Mouse (Mus musculus) left cerebral cortex, adult 2 months (tissue): ENCODE measurements around the gene Hemgn. TPM values are rescaled to one million over a fixed set of nuclear protein-coding genes. Genes with fewer than 3 reads are reported as not detected.

ENCODE experiments used
- DNase-seq, 2 experiments: peaks; one replicate each; pipeline ENCODE4 v3.0.0; 2021 to 2022; ENCODE audit warnings: low spot score in 2 of 2, mixed read lengths in 1 of 2; ENCODE audit errors: extremely low spot score in 1 of 2
- H3K27ac ChIP-seq: fragments of 200-600 bp; 2 replicates; pipeline ENCODE4 v1.8.1; 2022
- H3K4me3 ChIP-seq: fragments of 200-600 bp; 2 replicates; pipeline ENCODE4 v1.8.1; 2022
- CTCF ChIP-seq: fragments of 200-600 bp; IDR thresholded peaks from 2 replicates; pipeline ENCODE4 v1.8.1; 2022; ENCODE audit warnings: antibody characterized with exemption, mild to moderate bottlenecking, moderate library complexity
- intact Hi-C: fragments of 180-260 bp; cut with DNase I; formaldehyde crosslinking; loops from one replicate; pipeline ENCODE4 v1.15.1; 2025
- total RNA-seq, 2 experiments: library from RNA; stranded (reverse); gene quantifications; 2 replicates each; pipeline ENCODE4 v1.2.3; 2021

The Hemgn gene
- total RNA-seq, 2 experiments from 2014 or later: not detected

DNA sequence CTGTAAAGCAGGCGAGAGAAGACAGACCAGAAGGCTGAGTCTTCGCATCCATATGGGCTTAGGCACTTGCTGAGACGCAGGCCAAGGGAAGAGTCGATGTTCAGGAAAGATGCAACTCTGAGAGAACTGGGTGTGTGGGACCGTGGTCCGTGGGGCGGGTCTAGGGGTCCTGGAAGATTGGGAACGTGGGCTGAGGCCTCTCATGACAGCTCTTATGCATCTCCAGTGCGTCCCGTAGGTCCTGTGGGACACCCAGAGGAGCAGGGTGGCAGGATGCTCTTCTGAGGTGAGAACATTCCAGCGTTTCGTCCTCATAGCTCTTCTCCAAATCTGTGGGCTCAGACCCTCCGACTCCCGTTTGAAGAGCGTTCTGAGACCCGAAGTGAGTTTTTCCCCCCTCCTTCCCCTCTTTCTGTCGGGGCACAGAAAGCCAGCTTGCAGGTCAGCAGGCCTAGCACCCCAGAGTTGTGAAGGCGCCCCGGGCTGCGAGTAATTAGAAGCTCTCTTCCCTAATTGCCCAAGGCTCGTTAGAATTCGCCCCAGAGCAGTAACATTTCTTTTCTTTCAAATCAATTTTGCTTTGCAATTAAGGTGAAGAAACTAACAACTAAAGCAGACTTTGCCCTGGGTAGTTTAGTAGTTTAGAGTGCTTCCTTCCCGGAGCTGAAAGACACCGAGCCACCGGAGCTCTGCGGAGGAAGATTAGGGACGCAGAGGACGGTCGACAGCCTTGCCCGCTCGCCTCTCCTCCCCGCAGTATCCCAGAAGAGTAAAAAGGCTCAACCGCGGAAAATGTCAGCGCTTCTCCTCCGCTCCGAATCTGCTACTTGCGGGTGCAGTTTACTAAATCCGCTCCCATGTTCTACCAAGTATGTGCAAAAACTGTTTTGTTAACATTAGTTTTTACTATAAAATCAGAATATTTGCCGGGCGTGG, 65.5 kb downstream of the Hemgn start:
- Histone ChIP-seq H3K4me3 (no peak overlapping the region), H3K27ac (no peak overlapping the region)
- intact Hi-C loops: loop anchor here (10.0 kb wide), 1 partner anchor 1643 kb away; no protein-coding TSS in a partner anchor
- no peak for DNase-seq
- TF ChIP-seq CTCF: no peak

DNA sequence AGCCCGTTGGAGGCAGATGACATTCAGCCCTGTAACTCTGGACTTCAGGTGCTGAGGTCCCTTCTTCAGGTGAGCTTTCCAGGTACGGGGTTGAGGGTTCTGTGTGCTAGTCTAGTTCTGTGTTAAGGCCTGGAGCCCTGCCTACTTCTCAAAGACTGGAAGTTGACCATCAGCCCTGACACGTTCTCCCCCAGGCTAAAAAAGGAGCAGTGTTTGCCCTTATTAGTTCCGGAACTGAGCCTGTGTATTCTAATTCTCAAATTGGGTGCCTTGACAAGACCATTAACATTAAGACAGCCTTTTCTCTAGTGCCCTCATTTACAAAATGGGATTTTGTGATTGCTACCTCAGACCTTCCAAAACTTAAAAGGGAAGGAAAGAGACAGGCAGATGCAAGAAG, 66.2 kb downstream of the Hemgn start:
- intact Hi-C loops: loop anchor here (10.0 kb wide), 1 partner anchor 1642 kb away; no protein-coding TSS in a partner anchor

DNA sequence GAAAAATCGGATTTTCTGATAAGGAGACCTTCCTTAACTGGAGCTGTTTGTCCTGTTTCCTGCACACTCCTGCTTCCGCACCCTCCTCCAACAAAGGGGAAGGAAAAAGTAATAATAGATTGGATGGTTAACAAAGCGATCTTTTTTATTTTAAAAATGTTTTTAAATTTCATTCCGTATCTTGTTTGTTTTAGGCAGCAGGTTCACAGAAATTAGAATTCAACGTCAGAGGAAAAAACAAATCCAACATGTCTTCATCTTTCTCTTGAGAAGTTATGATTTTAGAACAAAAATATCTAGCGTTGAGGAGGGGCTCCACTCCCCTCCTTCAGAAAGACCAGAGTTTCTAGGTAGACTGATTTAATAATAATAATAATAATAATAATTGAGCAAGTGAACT, 67.1 kb downstream of the Hemgn start:
- no peak for TF ChIP-seq CTCF
- intact Hi-C loops: loop anchor here (10.0 kb wide), 1 partner anchor 1641 kb away; no protein-coding TSS in a partner anchor
- H3K4me3 ChIP-seq: no peak overlapping the region
- H3K27ac ChIP-seq: no peak overlapping the region
- no peak for DNase-seq

More for the DNA sequence above, 66.2 kb downstream of the Hemgn start:
- DNase-seq: no peak
- H3K4me3 ChIP-seq: no peak overlapping the region
- TF ChIP-seq CTCF: no peak
- H3K27ac ChIP-seq: no peak overlapping the region

DNA sequence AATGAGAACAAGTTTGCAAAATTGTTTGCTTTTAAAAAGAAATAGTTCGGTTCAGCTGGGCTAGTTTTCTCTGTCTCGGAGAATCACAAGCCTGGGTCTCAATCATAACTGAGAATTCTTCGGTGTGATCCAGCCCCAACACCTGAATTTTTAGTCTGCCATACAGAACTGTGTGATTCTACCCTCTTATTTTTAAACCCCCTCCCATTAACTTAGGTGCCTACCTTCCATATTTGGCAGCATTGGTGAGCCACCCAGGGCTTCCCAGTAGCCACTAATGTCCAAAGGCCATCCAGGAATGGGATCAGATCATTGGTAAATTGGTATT, 67.6 kb downstream of the Hemgn start:
- no peak for DNase-seq
- Histone ChIP-seq H3K4me3 (no peak overlapping the region), H3K27ac (no peak overlapping the region)
- intact Hi-C loops: loop anchor here (10.0 kb wide), 1 partner anchor 1641 kb away; no protein-coding TSS in a partner anchor
- no peak for TF ChIP-seq CTCF

DNA sequence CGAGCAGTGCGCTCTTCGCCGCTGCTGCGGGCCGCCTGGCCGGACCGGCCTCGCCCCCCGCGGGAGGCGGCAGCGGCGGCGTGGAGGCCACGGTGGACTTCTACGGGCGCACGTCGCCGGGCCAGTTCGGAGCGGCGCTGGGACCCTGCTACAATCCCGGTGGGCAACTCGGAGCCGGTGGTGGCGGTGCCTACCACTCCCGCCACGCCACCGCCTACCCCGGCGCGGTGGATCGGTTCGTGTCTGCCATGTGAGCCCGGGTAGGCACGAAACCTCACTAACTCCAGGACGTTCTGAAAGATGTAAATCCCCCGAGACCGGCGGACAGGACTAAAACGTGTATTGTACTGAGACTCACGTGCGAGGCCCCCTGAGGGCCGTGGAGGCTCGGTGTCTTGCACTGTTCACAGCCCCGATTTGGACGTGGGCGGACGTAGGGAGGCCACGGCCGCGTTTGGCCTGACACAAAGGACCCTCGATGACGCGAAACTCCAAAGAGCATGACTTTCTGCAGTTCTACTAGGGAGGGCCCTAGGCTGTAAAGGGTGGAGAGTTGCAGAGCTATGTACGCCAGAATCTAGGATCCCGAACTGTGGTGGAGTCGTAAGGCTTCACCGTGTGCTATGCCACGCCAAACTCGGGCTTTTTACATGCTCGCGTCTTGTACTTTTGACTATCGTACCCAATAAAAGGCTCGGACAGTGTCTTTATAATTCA, 68.1 kb downstream of the Hemgn start:
- Histone ChIP-seq H3K4me3 (no peak overlapping the region), H3K27ac (no peak overlapping the region)
- intact Hi-C loops: loop anchor here (10.0 kb wide), 1 partner anchor 1640 kb away; no protein-coding TSS in a partner anchor
- TF ChIP-seq CTCF: no peak
- DNase-seq: no peak

DNA sequence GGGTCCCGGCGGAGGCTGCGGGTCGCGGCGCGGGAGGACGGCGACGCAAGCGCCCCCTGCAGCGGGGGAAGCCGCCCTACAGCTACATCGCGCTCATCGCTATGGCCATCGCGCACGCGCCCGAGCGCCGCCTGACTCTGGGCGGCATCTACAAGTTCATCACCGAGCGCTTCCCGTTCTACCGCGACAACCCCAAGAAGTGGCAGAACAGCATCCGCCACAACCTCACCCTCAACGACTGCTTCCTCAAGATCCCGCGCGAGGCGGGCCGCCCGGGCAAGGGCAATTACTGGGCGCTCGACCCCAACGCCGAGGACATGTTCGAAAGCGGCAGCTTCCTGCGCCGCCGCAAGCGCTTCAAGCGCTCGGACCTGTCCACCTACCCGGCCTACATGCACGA, 69.0 kb downstream of the Hemgn start:
- TF ChIP-seq CTCF: no peak
- Histone ChIP-seq H3K4me3 (no peak overlapping the region), H3K27ac (no peak overlapping the region)
- intact Hi-C loops: loop anchor here (10.0 kb wide), 1 partner anchor 1639 kb away; no protein-coding TSS in a partner anchor
- no peak for DNase-seq

Other genes starting within 250 kb of the Hemgn start
- gene Xpa, start 217.2 kb downstream of the Hemgn start, total RNA-seq: 10 to 100 TPM; 11.9 to 13.5 TPM
- gene Foxe1, start 69.9 kb downstream of the Hemgn start, total RNA-seq: not detected
- 1 to 10 TPM; 3.6 to 4.6 TPM for gene Trmo, start 24.1 kb downstream of the Hemgn start, total RNA-seq
- 10 to 100 TPM; 44.9 to 46.4 TPM for gene Anp32b, start 37.4 kb upstream of the Hemgn start, total RNA-seq
- 10 to 100 TPM; 13.9 to 19.8 TPM for gene Nans, start 75.7 kb upstream of the Hemgn start, total RNA-seq
- gene Trim14, start 122.6 kb upstream of the Hemgn start, total RNA-seq: 1 to 10 TPM in 1 of 2 experiments, under 1 TPM in 1; 0.72 to 1.1 TPM
- 10 to 100 TPM; 24.4 to 28.2 TPM for gene Coro2a, start 188.7 kb upstream of the Hemgn start, total RNA-seq
- gene Tbc1d2, start 236.7 kb upstream of the Hemgn start, total RNA-seq: 1 to 10 TPM; 3.4 to 4.8 TPM